Mouse (Mus musculus) heart, embryonic 15.5 days (tissue): ENCODE data around the gene AI467606. TPM values are rescaled to one million over a fixed set of nuclear protein-coding genes. Genes with fewer than 3 reads are reported as not detected.

Source experiments
- ATAC-seq: fragments of 200-750 bp; cut with Nextera tagmentation; replicated peaks from 2 replicates; pipeline ENCODE4 v1.8.0; 2017; ENCODE audit warnings: low read depth, moderate TSS enrichment; ENCODE audit not compliant: insufficient number of reproducible peaks, insufficient read depth, low FRiP score
- H3K27ac ChIP-seq: fragments of 300-500 bp; sonication (generic); 2 replicates; pipeline ENCODE4 v1.5.1; 2015; ENCODE audit warnings: mild to moderate bottlenecking, inconsistent platforms
- H3K27me3 ChIP-seq: fragments of 300-500 bp; sonication (generic); 2 replicates; pipeline ENCODE4 v1.6.1; 2015; ENCODE audit warnings: inconsistent platforms
- H3K36me3 ChIP-seq: fragments of 300-500 bp; sonication (generic); 2 replicates; pipeline ENCODE4 v1.6.1; 2015; ENCODE audit warnings: mild to moderate bottlenecking, inconsistent platforms
- H3K4me1 ChIP-seq: fragments of 300-500 bp; sonication (generic); replicated peaks from 2 replicates; pipeline ENCODE4 v1.6.1; 2015; ENCODE audit warnings: inconsistent platforms
- H3K4me2 ChIP-seq: fragments of 300-500 bp; sonication (generic); 2 replicates; pipeline ENCODE4 v1.6.1; 2015; ENCODE audit warnings: inconsistent platforms, mild to moderate bottlenecking, moderate library complexity
- H3K4me3 ChIP-seq: fragments of 300-500 bp; sonication (generic); 2 replicates; pipeline ENCODE4 v1.5.1; 2015; ENCODE audit warnings: mild to moderate bottlenecking, inconsistent platforms
- H3K9ac ChIP-seq: fragments of 300-500 bp; sonication (generic); 2 replicates; pipeline ENCODE4 v1.6.1; 2015; ENCODE audit warnings: mild to moderate bottlenecking, inconsistent platforms
- H3K9me3 ChIP-seq: fragments of 300-500 bp; sonication (generic); replicated peaks from 2 replicates; pipeline ENCODE4 v1.6.1; 2016; ENCODE audit warnings: inconsistent platforms
- WGBS: fragments of 180-500 bp; shearing (Covaris S2); methylation state at CpG from one replicate; pipeline ENCODE4 v1.1.7; 2015; ENCODE audit warnings: mixed read lengths; 5-methylcytosine and 5-hydroxymethylcytosine counted together
- polyA plus RNA-seq: library from polyadenylated mRNA; unstranded; fragments of >200 nt; fragmentation: Nextera tagmentation; extraction: Ambion mirVana; gene quantifications from 2 replicates; pipeline ENCODE4 v1.2.1, GENCODE M21; 2015

The AI467606 gene
- polyA plus RNA-seq, 1 experiment from 2014 or later = 1.6 TPM

DNA sequence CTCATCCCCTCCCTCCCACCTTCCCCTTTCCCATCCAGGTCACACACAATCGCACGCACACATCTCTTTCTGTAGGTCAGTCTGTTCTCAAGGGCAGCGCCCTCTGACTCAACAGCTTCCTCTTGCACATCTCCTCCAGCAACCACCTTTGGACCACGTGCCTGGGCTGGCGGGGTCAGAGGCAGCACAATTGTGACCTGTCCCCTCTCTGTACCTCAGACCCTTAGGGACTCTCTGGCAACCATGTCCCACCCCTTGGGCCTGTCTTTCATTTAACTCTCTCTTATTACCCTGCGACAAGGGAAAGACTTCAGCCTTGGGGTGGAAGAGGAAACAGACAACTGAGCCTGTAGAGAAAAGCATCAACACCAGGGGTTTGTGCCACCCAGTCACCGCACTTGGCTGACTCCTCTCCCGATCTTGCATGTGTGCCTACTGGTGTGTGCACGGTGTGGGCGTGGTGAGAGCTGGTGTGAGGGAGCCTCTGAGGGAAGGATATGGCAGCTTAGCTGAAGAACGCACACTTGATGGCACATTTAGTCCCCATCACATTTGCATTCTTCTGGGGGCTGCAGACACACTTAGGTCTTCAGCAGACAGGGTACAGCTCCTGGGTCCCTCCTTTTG is 43.8 kb downstream of the AI467606 start:
- Histone ChIP-seq H3K9me3 (no peaks in the 10 kb centered on the region), H3K27ac (no peak overlapping the region), H3K9ac (no peak overlapping the region), H3K36me3 (no peaks in the 10 kb centered on the region), H3K4me2 (no peak overlapping the region), H3K4me1 (peaks cover 5% of the 10 kb centered on the region; the same call in 1 of the 2 replicates), H3K4me3 (no peak overlapping the region), H3K27me3 (0 out of 2 replicates have a peak, but pooled peaks cover 3% of the 10 kb centered on the region)
- WGBS = 78% methylated on average over 11 of the region's 11 CpGs
- ATAC-seq = no peak

DNA sequence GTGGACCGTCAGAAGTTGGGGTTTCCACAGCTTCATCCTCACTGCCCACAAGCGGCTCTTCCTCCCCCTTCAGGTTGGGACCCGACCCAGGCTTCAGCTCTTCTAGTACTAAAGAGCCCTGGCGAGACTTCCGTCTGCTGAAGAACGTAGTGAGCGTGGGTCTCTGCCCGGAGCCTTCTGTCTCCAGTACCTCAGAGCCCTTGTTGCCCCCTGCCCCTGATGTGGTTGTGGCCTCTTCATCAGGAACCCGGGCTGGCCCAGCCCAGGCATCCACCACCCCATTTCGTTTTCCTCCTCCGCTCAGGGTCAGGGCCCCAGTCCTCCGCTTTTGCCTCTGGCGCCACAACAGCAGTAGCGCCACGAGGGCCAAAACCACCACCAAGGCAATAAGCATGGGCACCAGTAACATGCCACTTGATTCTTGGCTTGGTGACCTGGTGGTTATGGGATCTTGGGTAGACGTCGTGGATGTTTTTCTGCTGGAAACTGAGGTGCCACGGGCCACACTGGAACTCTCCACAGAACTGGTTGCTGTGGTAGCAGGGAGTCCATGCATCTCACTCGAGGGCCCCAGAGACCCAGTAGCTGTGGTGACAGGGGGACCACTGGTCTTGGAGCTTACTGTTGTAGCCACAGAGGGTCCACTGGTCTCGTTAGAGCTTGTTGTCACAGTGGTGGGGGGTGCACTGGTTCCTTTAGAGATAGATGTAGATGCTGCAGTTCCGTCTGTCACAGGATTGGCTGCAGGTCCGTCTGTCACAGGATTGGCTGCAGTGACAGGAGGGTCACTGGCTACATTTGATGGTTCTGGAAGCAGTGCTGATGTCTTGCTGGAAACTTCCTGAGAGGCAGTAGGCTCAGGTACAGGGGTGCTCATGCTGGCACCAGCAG is 45.3 kb downstream of the AI467606 start:
- Histone ChIP-seq H3K4me3 (no peak overlapping the region; the same call in 1 of the 2 replicates), H3K27me3 (0 out of 2 replicates have a peak, but pooled peaks cover 3% of the 10 kb centered on the region), H3K9me3 (no peaks in the 10 kb centered on the region), H3K27ac (no peak overlapping the region), H3K4me2 (no peak overlapping the region), H3K9ac (no peak overlapping the region), H3K36me3 (no peaks in the 10 kb centered on the region), H3K4me1 (peaks cover 5% of the 10 kb centered on the region; the same call in 1 of the 2 replicates)
- WGBS = 81% methylated on average over 22 of the region's 22 CpGs
- no peak for ATAC-seq

DNA sequence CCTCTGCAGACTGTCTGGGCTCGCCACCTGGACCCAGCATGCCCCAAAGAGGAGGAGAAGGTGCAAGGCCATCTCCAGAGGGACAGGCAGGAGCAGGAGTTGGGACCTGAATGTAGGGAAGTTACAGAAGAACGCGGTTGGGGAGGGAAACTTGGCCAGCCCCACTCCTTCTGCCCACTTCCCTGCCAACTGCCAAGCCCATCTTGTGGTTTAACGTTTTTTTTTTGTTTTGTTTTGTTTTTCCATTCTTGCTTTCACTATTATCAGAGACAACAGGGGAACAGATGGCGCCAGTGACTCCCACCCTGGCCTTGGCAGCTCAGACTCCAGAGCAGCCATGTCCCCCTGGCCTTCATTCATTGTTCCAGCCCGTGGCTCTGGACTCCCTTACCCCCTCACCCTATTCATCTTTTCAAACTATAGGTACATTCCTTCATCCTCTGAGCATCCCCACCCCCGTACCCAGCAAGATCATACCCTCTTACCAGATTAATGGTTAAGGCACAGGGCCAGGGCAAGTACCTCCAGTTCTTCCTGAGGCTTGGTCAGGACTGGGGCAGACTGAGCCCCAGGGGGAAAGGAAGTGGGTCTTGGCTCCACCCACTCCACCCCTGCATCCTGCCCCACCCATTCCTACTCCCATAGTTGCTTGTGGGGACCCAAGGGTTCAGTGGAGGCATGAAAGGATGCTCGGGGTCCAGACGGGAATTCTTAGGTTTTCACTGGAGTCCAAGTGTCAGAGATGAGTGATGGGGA is 46.3 kb downstream of the AI467606 start, which contains the start of gene Spn:
Gene Spn, minus strand, starts transcription at position 562 of the 756 bp plus-strand sequence.
- Histone ChIP-seq H3K27ac (no peak within 1 kb of the TSS), H3K4me3 (peak within 1 kb of the TSS; percentile 18; the same call in 1 of the 2 replicates), H3K27me3 (0 out of 2 replicates have a peak, but pooled peaks cover 3% of the 10 kb centered on the region), H3K4me1 (peaks cover 5% of the 10 kb centered on the region; the same call in 1 of the 2 replicates), H3K36me3 (no peaks in the 10 kb centered on the region), H3K4me2 (peak within 1 kb of the TSS; percentile 21; the same call in 1 of the 2 replicates), H3K9ac (no peak within 1 kb of the TSS), H3K9me3 (no peaks in the 10 kb centered on the region)
- 50% methylated on average over 9 of the region's 9 CpGs for WGBS
- ATAC-seq = 0 out of 2 replicates have a peak, but pooled peaks have one; percentile 18

DNA sequence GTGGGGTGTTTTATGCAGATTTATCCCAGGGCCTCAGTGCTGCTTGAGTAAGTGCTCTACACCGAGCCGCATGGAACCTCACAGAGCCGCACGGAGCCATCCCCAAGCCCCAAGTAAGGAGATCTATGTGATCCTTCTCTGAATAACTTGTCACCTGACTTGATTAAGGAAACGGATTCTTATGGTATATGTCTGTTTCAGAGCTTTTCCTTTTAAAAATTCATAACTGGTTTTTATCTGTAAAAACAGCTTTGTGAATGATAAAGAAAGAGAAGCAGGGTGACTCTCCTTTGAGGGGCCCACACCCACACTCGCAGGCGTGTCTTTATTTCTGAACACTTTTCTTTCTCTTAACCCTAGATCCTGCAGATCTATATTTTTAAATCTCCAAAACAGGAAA is 47.9 kb downstream of the AI467606 start:
- Histone ChIP-seq H3K4me1 (peaks cover 5% of the 10 kb centered on the region; the same call in 1 of the 2 replicates), H3K4me3 (no peak overlapping the region), H3K27me3 (0 out of 2 replicates have a peak, but pooled peaks cover 3% of the 10 kb centered on the region), H3K36me3 (no peaks in the 10 kb centered on the region), H3K9me3 (no peaks in the 10 kb centered on the region), H3K4me2 (no peak overlapping the region), H3K9ac (no peak overlapping the region), H3K27ac (no peak overlapping the region)
- no peak for ATAC-seq
- WGBS = 87% methylated on average over 7 of the region's 7 CpGs

DNA sequence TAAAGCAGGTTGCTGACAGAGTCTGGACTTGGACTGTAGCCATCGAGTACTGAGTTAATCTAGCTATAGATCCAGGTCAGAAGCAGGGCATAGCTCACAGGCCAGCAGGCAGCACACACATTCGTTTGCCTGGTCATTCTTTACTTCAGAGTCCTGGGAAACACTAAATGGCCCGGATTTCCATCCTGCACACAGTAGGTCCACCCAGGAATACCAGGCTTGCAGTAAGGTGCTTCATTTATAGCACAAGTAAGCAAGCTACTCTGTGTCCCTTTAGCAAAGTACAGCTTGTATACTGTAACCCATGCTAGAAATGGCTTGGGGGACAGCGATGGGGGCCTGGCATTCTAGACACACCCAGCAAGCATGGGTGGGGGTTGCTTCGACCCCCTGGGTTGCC is 48.4 kb downstream of the AI467606 start:
- WGBS = 47% methylated on average over 5 of the region's 5 CpGs
- Histone ChIP-seq H3K4me1 (peaks cover 5% of the 10 kb centered on the region; the same call in 1 of the 2 replicates), H3K27me3 (0 out of 2 replicates have a peak, but pooled peaks cover 3% of the 10 kb centered on the region), H3K9me3 (no peaks in the 10 kb centered on the region), H3K27ac (no peak overlapping the region), H3K36me3 (no peaks in the 10 kb centered on the region), H3K4me3 (no peak overlapping the region), H3K4me2 (no peak overlapping the region), H3K9ac (no peak overlapping the region)
- ATAC-seq = no peak

DNA sequence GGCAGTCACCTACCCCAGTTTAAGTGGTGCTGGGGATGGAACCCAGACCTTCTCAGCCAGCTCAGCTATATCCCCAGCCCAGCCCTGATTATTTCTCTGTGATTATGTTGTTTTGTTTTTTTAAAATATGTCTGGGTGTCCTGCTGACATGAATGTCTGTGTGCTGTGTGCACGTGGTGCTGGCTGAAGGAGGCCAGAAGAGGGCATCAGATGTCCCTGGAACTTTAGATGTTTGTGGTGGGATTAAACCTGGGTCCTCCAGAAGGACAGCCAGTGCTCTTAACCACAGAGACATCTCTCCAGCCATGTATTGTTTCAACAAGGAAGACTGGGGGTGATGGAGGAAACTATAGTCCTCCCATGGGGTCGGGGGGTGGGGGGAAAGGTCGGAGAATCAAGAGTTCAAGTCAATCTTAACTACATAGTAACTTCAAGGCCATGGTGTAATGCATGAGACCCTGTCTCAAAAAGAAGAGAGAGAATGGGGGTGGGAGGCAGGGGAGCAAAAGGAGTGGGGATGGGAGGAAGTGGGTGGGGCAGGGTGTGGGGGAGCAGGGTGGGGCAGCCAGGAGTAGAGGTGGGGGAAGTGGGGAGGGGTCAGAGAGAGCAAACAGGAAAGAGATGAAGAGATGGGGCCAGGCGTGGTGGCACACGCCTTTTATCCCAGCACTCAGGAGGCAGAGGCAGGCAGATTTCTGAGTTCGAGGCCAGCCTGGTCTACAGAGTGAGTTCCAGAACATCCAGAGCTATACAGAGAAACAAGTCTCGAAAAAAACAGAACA is 49.7 kb downstream of the AI467606 start:
- peaks cover 5% of the 10 kb centered on the region; the same call in 1 of the 2 replicates for H3K4me1 ChIP-seq
- no peaks in the 10 kb centered on the region for H3K9me3 ChIP-seq
- no peak overlapping the region for H3K4me3 ChIP-seq
- H3K36me3 ChIP-seq = no peaks in the 10 kb centered on the region
- no peaks in the 10 kb centered on the region for H3K27me3 ChIP-seq
- WGBS = 59% methylated on average over 7 of the region's 7 CpGs
- no peak overlapping the region for H3K9ac ChIP-seq
- H3K4me2 ChIP-seq = no peak overlapping the region
- ATAC-seq = no peak
- H3K27ac ChIP-seq = no peak overlapping the region

DNA sequence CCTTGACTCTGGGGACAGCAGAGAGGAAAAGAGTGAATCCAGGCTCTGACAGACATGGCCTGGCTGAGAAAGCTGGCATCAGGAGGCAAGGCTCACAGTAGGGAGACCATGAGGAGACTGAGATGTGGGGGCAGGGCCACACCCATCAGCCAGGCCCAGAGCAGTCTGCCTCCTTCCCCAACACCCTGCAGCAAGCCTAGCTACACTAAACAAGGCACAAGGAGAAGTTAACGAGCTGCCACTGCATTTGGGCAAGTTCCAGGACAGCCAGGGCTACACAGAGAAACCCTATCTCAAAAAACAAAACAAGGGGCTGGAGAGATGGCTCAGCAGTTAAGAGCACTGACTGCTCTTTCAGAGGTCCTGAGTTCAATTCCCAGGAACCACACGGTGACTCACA is 51.1 kb downstream of the AI467606 start:
- H3K4me3 ChIP-seq = no peak overlapping the region
- peaks cover 5% of the 10 kb centered on the region; the same call in 1 of the 2 replicates for H3K4me1 ChIP-seq
- H3K27ac ChIP-seq = no peak overlapping the region
- 39% methylated on average over 2 of the region's 2 CpGs for WGBS
- H3K9me3 ChIP-seq = no peaks in the 10 kb centered on the region
- no peaks in the 10 kb centered on the region for H3K27me3 ChIP-seq
- no peak overlapping the region for H3K4me2 ChIP-seq
- H3K36me3 ChIP-seq = no peaks in the 10 kb centered on the region
- H3K9ac ChIP-seq = no peak overlapping the region
- no peak for ATAC-seq

DNA sequence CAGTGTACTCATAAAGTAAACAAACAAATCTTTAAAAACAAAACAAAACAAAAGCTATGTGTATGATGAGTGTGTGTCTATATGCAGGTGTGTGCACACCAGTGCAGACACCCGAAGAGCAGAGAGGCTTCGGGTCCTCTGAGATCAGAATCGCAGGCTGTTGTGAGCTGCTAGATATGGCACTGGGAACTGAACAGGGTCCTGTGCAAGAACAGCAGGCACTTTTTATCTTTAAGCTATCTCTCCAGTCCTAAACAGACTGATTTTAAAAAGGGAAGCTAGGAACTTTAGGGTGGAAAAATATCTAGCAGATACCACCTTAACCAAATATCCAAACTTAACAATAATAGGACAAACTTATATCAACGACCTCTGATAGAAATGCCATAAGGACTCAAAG is 51.5 kb downstream of the AI467606 start:
- Histone ChIP-seq H3K9me3 (no peaks in the 10 kb centered on the region), H3K4me2 (no peak overlapping the region), H3K4me1 (peaks cover 4% of the 10 kb centered on the region; the same call in 1 of the 2 replicates), H3K27ac (no peak overlapping the region), H3K4me3 (no peak overlapping the region), H3K9ac (no peak overlapping the region), H3K36me3 (no peaks in the 10 kb centered on the region), H3K27me3 (no peaks in the 10 kb centered on the region)
- WGBS = 76% methylated on average over 4 of the region's 4 CpGs
- ATAC-seq = no peak
